Mouse (Mus musculus) MEL (cell line): Measurements from ENCODE around the gene Gab2. TPM values are rescaled to one million over a fixed set of nuclear protein-coding genes. Genes with fewer than 3 reads are reported as not detected.

Source experiments
- DNase-seq: peaks from one replicate; pipeline ENCODE4 v3.0.0; 2011; ENCODE audit warnings: low read depth, low spot score
- H3K27ac ChIP-seq: 2 replicates; pipeline ENCODE4 v1.5.1; 2012; ENCODE audit warnings: low read depth, mild to moderate bottlenecking, control low read depth, low read length, moderate library complexity; ENCODE audit not compliant: control insufficient read depth
- H3K27me3 ChIP-seq, 2 experiments: fragments of 150-350 bp in 1 of 2; sonication (generic) in 1 of 2; 2 replicates each; pipeline ENCODE4 v1.6.1; 2012; ENCODE audit warnings: low read length in 2 of 2, mild to moderate bottlenecking in 2 of 2, improper control_type of control experiment in 1 of 2, moderate library complexity in 1 of 2; ENCODE audit not compliant: insufficient read depth in 2 of 2, control insufficient read depth in 1 of 2
- H3K36me3 ChIP-seq, 2 experiments: 2 replicates each; pipeline ENCODE4 v1.6.1; 2012 to 2014; ENCODE audit warnings: low read length in 2 of 2, improper control_type of control experiment in 1 of 2, inconsistent platforms in 1 of 2, mild to moderate bottlenecking in 1 of 2; ENCODE audit not compliant: insufficient read depth in 2 of 2, control insufficient read depth in 1 of 2
- H3K4me1 ChIP-seq, 2 experiments: fragments of 150-350 bp in 1 of 2; sonication (generic) in 1 of 2; 2 replicates each; pipeline ENCODE4 v1.6.1; 2012; ENCODE audit warnings: low read length in 2 of 2, improper control_type of control experiment in 1 of 2, mild to moderate bottlenecking in 1 of 2; ENCODE audit not compliant: insufficient read depth in 2 of 2, control insufficient read depth in 1 of 2
- H3K4me3 ChIP-seq, 2 experiments: fragments of 150-350 bp in 1 of 2; sonication (generic) in 1 of 2; 2 replicates each; pipeline ENCODE4 v1.5.1; 2012; ENCODE audit warnings: low read depth in 2 of 2, low read length in 2 of 2, mild to moderate bottlenecking in 2 of 2, moderate library complexity in 2 of 2, control low read depth in 1 of 2, improper control_type of control experiment in 1 of 2; ENCODE audit not compliant: control insufficient read depth in 1 of 2, insufficient read depth in 1 of 2
- H3K79me2 ChIP-seq: 2 replicates; pipeline ENCODE4 v1.6.1; 2012; ENCODE audit warnings: mild to moderate bottlenecking, low read length, moderate library complexity; ENCODE audit not compliant: control insufficient read depth, poor library complexity, insufficient read depth
- H3K9ac ChIP-seq: 2 replicates; pipeline ENCODE4 v1.6.1; 2012; ENCODE audit warnings: low read depth, mild to moderate bottlenecking, control low read depth, low read length, moderate library complexity; ENCODE audit not compliant: control insufficient read depth, poor library complexity, severe bottlenecking
- H3K9me3 ChIP-seq: fragments of 150-350 bp; sonication (generic); replicated peaks from 2 replicates; pipeline ENCODE4 v1.6.1; 2012; ENCODE audit warnings: mild to moderate bottlenecking, low read length, improper control_type of control experiment, moderate library complexity; ENCODE audit not compliant: insufficient read depth
- CTCF ChIP-seq, 3 experiments: IDR thresholded peaks in 2 of 3; conservative IDR thresholded peaks in 1 of 3; 2 replicates each; pipeline ENCODE4 v1.5.1; 2011 to 2012; ENCODE audit warnings: low read length in 3 of 3, low read depth in 2 of 3, mild to moderate bottlenecking in 2 of 3, improper control_type of control experiment in 1 of 3, inconsistent platforms in 1 of 3, mixed read lengths in 1 of 3, moderate library complexity in 1 of 3; ENCODE audit not compliant: control insufficient read depth in 1 of 3, insufficient read depth in 1 of 3, poor library complexity in 1 of 3, severe bottlenecking in 1 of 3
- ETS1 ChIP-seq: IDR thresholded peaks from 2 replicates; pipeline ENCODE4 v1.6.1; 2012; ENCODE audit warnings: low read depth, mild to moderate bottlenecking, inconsistent platforms, low read length, improper control_type of control experiment, moderate library complexity
- MAFK ChIP-seq: IDR thresholded peaks from 2 replicates; pipeline ENCODE4 v1.6.1; 2011; ENCODE audit warnings: low read depth, mild to moderate bottlenecking, low read length, improper control_type of control experiment, borderline replicate concordance
- MAZ ChIP-seq: IDR thresholded peaks from 2 replicates; pipeline ENCODE4 v1.6.1; 2012; ENCODE audit warnings: low read depth, mild to moderate bottlenecking, inconsistent platforms, low read length, improper control_type of control experiment
- MXI1 ChIP-seq: IDR thresholded peaks from 2 replicates; pipeline ENCODE4 v1.6.1; 2011; ENCODE audit warnings: mild to moderate bottlenecking, low read depth, low read length, improper control_type of control experiment
- NELFE ChIP-seq: IDR thresholded peaks from 2 replicates; pipeline ENCODE4 v1.6.1; 2011; ENCODE audit warnings: low read depth, low read length, improper control_type of control experiment
- RAD21 ChIP-seq: IDR thresholded peaks from 2 replicates; pipeline ENCODE4 v1.6.1; 2011; ENCODE audit warnings: mild to moderate bottlenecking, low read depth, low read length, improper control_type of control experiment
- RCOR1 ChIP-seq: IDR thresholded peaks from 2 replicates; pipeline ENCODE4 v1.6.1; 2012; ENCODE audit warnings: low read depth, mild to moderate bottlenecking, inconsistent platforms, low read length, improper control_type of control experiment
- SMC3 ChIP-seq: IDR thresholded peaks from 2 replicates; pipeline ENCODE4 v1.6.1; 2011; ENCODE audit warnings: low read depth, low read length, improper control_type of control experiment
- TBP ChIP-seq: IDR thresholded peaks from 2 replicates; pipeline ENCODE4 v1.8.0; 2011; ENCODE audit warnings: low read depth, low read length, improper control_type of control experiment
- TCF12 ChIP-seq: IDR thresholded peaks from 2 replicates; pipeline ENCODE4 v1.6.1; 2014; ENCODE audit warnings: low read depth, mild to moderate bottlenecking, inconsistent platforms, low read length, improper control_type of control experiment, moderate library complexity
- ZC3H11A ChIP-seq: IDR thresholded peaks from 2 replicates; pipeline ENCODE4 v1.6.1; 2012; ENCODE audit warnings: low read depth, mild to moderate bottlenecking, inconsistent platforms, low read length, improper control_type of control experiment
- ZKSCAN1 ChIP-seq: IDR thresholded peaks from 2 replicates; pipeline ENCODE4 v1.6.1; 2012; ENCODE audit warnings: low read depth, mild to moderate bottlenecking, inconsistent platforms, low read length, improper control_type of control experiment, moderate library complexity
- ZNF384 ChIP-seq: IDR thresholded peaks from 2 replicates; pipeline ENCODE4 v1.6.1; 2012; ENCODE audit warnings: low read depth, mild to moderate bottlenecking, inconsistent platforms, low read length, improper control_type of control experiment
- polyA plus RNA-seq, 2 experiments: library from polyadenylated mRNA; stranded (reverse) in 1 of 2; unstranded in 1 of 2; fragments of >175 nt in 1 of 2; fragments of >200 nt in 1 of 2; gene quantifications; 2 replicates each; pipeline versions ENCODE4 v1.2.1 to v1.2.4; 2012; ENCODE audit warnings: low replicate concordance in 2 of 2, low read depth in 1 of 2; ENCODE audit not compliant: insufficient read length in 2 of 2, insufficient read depth in 1 of 2, missing spikeins in 1 of 2
- total RNA-seq: library from RNA; depleted of rRNA; stranded (reverse); fragments of 300-350 nt; gene quantifications from 2 replicates; pipeline ENCODE4 v1.2.3, GENCODE M21; 2012

The Gab2 gene
- total and polyA plus RNA-seq, 3 experiments: 5.0 to 11.5 TPM; not detected in 1

- Histone ChIP-seq H3K9ac (no peak overlapping the region), H3K27me3 (no peaks in the 10 kb centered on the region), H3K9me3 (no peaks in the 10 kb centered on the region)
- no peak for DNase-seq
- TF ChIP-seq MAZ (no peak), MXI1 (no peak), ZKSCAN1 (no peak)
- TF ChIP-seq, all 39 proteins: peak for 0
- no peak overlapping the region for H3K4me3 ChIP-seq
- peaks cover 0 to 9% of the 10 kb centered on the region in 2 experiments; a peak in 3 of 4 replicates for H3K36me3 ChIP-seq
- H3K27ac ChIP-seq: no peak overlapping the region
- H3K4me1 ChIP-seq: peaks cover 0 to 7% of the 10 kb centered on the region in 2 experiments; a peak in 2 of 4 replicates
- no peaks in the 10 kb centered on the region for H3K79me2 ChIP-seq
Observed at GRCm38 (mm10) chr7:97072061-97072460, 9.3 kb upstream of the Gab2 start.

DNA sequence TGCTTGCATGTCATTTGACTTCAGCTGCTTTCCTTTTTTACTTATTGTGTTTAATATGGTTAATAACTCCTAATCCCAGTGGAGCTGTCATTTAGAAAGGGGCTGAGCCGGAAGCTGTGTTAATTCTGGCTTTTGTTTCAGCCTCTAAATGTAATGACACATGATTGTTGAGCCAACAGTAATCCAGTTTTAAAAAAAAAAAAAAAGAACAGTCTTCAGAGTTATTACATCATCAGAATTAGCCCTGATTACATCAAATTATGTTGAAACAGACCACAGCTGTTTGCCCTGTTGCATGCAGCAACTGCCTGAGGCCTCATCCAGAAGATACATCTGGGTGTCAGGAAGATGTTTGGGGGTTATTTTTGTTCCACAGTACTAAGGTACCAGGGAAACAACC, 6.4 kb upstream of the Gab2 start:
- H3K79me2 ChIP-seq: no peaks in the 10 kb centered on the region
- peaks cover 0 to 9% of the 10 kb centered on the region in 2 experiments; a peak in 2 of 4 replicates for H3K36me3 ChIP-seq
- no peak overlapping the region for H3K27ac ChIP-seq

GRCm38 (mm10) chr7:97076977-97077376, 4.4 kb upstream of the Gab2 start:
- TF ChIP-seq CTCF (IDR thresholded peaks at IDR 0.05 in 2 of 3, conservative IDR thresholded peaks at IDR 0.05 in 1 of 3; ENCODE audit: control insufficient read depth in 1 of 3, insufficient read depth in 1 of 3, low read depth in 2 of 3, low read length in 3 of 3, poor library complexity in 1 of 3, severe bottlenecking in 1 of 3): no peak
- no peak for TF ChIP-seq ZKSCAN1
- no peak for TF ChIP-seq NELFE
- no peak overlapping the region for H3K27ac ChIP-seq
- H3K36me3 ChIP-seq: 0 out of 4 replicates have a peak, but pooled peaks cover 0 to 3% of the 10 kb centered on the region in 2 experiments
- no peak overlapping the region for H3K9ac ChIP-seq
- H3K79me2 ChIP-seq: peaks cover 4% of the 10 kb centered on the region; the same call in 1 of the 2 replicates
- no peaks in the 10 kb centered on the region for H3K27me3 ChIP-seq
- DNase-seq: no peak
- H3K4me3 ChIP-seq: no peak overlapping the region
- H3K9me3 ChIP-seq: no peaks in the 10 kb centered on the region
- peaks cover 0 to 5% of the 10 kb centered on the region in 2 experiments; a peak in 1 of 4 replicates for H3K4me1 ChIP-seq

More for the DNA sequence above, 6.4 kb upstream of the Gab2 start:
- no peak for DNase-seq
- Histone ChIP-seq H3K27me3 (no peaks in the 10 kb centered on the region), H3K9ac (no peak overlapping the region), H3K4me3 (no peak overlapping the region), H3K9me3 (no peaks in the 10 kb centered on the region), H3K4me1 (peaks cover 5 to 7% of the 10 kb centered on the region in 2 experiments; a peak in 3 of 4 replicates)
- TF ChIP-seq ETS1 (peak; percentile 27; the same call in 1 of the 2 replicates), RAD21 (no peak), MAFK (no peak), RCOR1 (no peak), MAZ (no peak), ZC3H11A (no peak), TBP (no peak), SMC3 (no peak), ZNF384 (peak; percentile 27; the same call in 1 of the 2 replicates), TCF12 (no peak)
